Mouse (Mus musculus) liver, embryonic 16.5 days (tissue): Measurements from ENCODE around the gene Tmem115. TPM values are rescaled to one million over a fixed set of nuclear protein-coding genes. Genes with fewer than 3 reads are reported as not detected.
A peak's percentile ranks its signal among the peaks of the same experiment; 100 is the strongest.

Experiments used
- ATAC-seq: fragments of 200-750 bp; cut with Nextera tagmentation; 2 replicates; pipeline ENCODE4 v1.8.0; 2017; ENCODE audit warnings: low read depth, mild to moderate bottlenecking, moderate number of reproducible peaks, moderate library complexity
- H3K27ac ChIP-seq: fragments of 300-500 bp; sonication (generic); 2 replicates; pipeline ENCODE4 v1.5.1; 2014; ENCODE audit warnings: mild to moderate bottlenecking, low read length
- H3K27me3 ChIP-seq: fragments of 300-500 bp; sonication (generic); 2 replicates; pipeline ENCODE4 v1.6.1; 2014; ENCODE audit warnings: low read depth, low read length, mixed read lengths; ENCODE audit not compliant: control insufficient read depth, insufficient read depth
- H3K36me3 ChIP-seq: fragments of 300-500 bp; sonication (generic); 2 replicates; pipeline ENCODE4 v1.6.1; 2014; ENCODE audit warnings: mild to moderate bottlenecking; ENCODE audit not compliant: control insufficient read depth, insufficient read depth
- H3K4me1 ChIP-seq: fragments of 300-500 bp; sonication (generic); 2 replicates; pipeline ENCODE4 v1.6.1; 2014; ENCODE audit warnings: low read depth, low read length, mixed read lengths; ENCODE audit not compliant: control insufficient read depth
- H3K4me2 ChIP-seq: fragments of 300-500 bp; sonication (generic); 2 replicates; pipeline ENCODE4 v1.6.1; 2014; ENCODE audit warnings: low read depth, low read length, mixed read lengths
- H3K4me3 ChIP-seq: fragments of 300-500 bp; sonication (generic); 2 replicates; pipeline ENCODE4 v1.5.1; 2014; ENCODE audit warnings: low read depth, mild to moderate bottlenecking, low read length
- H3K9ac ChIP-seq: fragments of 300-500 bp; sonication (generic); 2 replicates; pipeline ENCODE4 v1.6.1; 2014; ENCODE audit warnings: low read depth, low read length
- H3K9me3 ChIP-seq: fragments of 300-500 bp; sonication (generic); replicated peaks from 2 replicates; pipeline ENCODE4 v1.6.1; 2016; ENCODE audit warnings: low read length; ENCODE audit not compliant: control insufficient read depth
- WGBS: fragments of 180-500 bp; shearing (Covaris S2); extraction: QIAGEN DNeasy Blood & Tissue Kit; methylation state at CpG from one replicate; pipeline ENCODE4 v1.1.7; 2014; ENCODE audit not compliant: insufficient replicate concordance; 5-methylcytosine and 5-hydroxymethylcytosine counted together
- polyA plus RNA-seq: library from polyadenylated mRNA; unstranded; fragments of >200 nt; fragmentation: Nextera tagmentation; extraction: Ambion mirVana; gene quantifications from 2 replicates; pipeline ENCODE4 v1.2.1, GENCODE M21; 2015

The Tmem115 gene
- polyA plus RNA-seq, 1 experiment from 2014 or later = 14.3 TPM

DNA sequence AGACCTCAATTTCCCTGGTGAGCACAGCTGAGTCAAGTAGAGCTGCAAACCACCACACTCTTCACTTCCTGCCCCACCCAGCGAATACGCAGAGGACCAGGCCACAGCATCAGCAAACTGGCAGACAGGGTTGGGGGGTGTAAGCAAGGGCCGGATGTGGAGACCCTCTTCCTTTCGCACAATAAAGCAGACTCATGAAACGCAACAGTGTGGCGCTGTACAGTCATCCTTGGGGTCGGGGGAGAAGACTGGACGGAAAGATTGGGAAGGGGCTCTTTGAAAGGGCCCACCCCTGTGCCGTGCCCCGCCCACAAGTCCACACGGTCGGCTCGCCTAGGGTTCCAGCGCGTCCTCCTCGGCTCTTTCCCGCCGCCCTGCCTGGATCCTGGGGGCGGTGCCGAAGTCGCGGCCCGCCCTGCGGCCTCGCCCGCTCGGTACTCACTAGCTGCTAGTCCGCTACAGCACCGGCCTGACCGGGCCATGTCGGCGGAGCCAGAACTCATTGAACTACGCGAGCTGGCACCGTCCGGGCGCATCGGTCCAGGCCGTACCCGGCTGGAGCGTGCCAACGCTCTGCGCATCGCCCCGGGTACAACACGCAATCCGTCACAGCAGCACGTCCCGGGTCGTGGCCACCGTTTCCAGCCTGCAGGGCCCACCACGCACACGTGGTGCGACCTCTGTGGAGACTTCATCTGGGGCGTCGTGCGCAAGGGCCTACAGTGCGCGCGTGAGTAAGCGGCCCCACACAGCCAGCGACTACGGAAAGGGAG lies 17.6 kb downstream of the Tmem115 start, which contains the start of gene Rassf1:
Gene Rassf1, plus strand, starts transcription at position 439 of the 773 bp plus-strand sequence.
- no peak within 1 kb of the TSS for H3K27ac ChIP-seq
- H3K4me1 ChIP-seq = peaks cover 50% of the 10 kb centered on the region
- peak; percentile 36 for ATAC-seq

DNA sequence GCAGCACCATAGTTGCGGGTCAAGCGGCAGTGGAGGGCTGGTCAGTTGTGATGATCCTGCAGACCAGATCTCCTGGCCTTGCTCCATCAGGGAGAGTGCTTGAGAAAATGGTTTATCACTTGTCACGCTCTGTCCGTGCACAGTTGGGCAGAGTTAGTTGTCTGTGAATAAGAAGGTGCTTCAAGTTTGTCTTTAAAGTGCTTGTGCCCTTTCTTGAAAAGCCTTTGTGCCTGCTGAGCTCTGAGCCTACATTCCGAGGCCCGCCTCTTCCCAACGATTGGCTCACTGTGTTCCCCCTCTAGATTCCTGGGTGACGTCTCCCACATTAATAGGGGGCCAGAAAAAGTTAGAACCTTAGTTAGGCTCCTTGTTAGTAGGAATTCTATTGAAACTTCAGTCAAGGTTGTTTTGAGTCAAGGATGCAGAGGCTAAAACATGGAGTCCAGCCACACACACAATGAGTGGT lies 18.2 kb downstream of the Tmem115 start:
- no peaks in the 10 kb centered on the region for H3K9me3 ChIP-seq
- no peaks in the 10 kb centered on the region for H3K36me3 ChIP-seq
- peaks cover 20% of the 10 kb centered on the region; the same call in 1 of the 2 replicates for H3K27me3 ChIP-seq
- H3K9ac ChIP-seq = peak overlapping the region; percentile 53
- peaks cover 50% of the 10 kb centered on the region for H3K4me1 ChIP-seq
- no peak overlapping the region for H3K27ac ChIP-seq
- 32% methylated on average over 8 of the region's 8 CpGs for WGBS
- H3K4me2 ChIP-seq = peak overlapping the region; percentile 83
- no peak for ATAC-seq
- peak overlapping the region; percentile 60 for H3K4me3 ChIP-seq

More for the DNA sequence above, 17.6 kb downstream of the Tmem115 start, which contains the start of gene Rassf1:
- H3K4me3 ChIP-seq = peak within 1 kb of the TSS; percentile 60
- H3K4me2 ChIP-seq = peak within 1 kb of the TSS; percentile 83
- peaks cover 20% of the 10 kb centered on the region; the same call in 1 of the 2 replicates for H3K27me3 ChIP-seq
- WGBS = 2% methylated on average over 63 of the region's 63 CpGs
- H3K36me3 ChIP-seq = no peaks in the 10 kb centered on the region
- H3K9ac ChIP-seq = peak within 1 kb of the TSS; percentile 53
- H3K9me3 ChIP-seq = no peaks in the 10 kb centered on the region

DNA sequence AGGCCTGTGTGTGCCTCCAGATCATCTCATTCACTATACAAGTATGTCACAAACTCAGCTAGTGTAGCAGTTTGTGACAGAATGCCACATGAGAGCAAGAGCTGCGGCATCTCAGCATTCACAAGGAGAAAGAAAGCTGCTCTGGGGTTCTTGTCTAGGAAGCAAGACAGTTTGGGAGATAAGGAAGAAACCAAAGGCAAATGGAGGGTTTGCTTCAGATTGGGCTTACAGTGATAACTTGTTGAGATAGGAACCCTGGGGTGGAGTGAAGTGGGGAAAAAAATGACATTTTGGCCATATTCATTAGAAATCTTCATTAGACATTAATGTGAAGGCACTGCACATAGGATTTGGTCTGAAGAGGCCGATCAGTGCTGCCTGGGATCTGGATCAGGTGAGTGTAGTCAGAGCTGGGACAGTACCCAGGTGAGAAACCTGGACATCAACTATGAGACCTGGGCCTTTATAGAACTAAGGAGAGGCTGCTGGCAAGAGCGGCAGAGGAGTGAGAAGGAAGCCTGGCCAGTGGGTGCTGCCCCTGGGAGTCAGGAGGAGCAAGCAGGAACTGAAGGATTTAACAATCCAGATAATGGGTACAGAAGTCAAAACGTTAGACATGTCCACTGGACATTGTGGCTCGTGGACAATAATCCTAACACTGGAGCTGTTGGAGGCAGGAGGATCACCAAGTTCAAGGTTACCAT lies 19.1 kb downstream of the Tmem115 start:
- H3K27me3 ChIP-seq = peaks cover 20% of the 10 kb centered on the region; the same call in 1 of the 2 replicates
- H3K4me1 ChIP-seq = peaks cover 46% of the 10 kb centered on the region
- 49% methylated on average over 5 of the region's 5 CpGs for WGBS
- no peaks in the 10 kb centered on the region for H3K9me3 ChIP-seq
- no peak for ATAC-seq
- no peak overlapping the region for H3K27ac ChIP-seq
- peaks cover 6% of the 10 kb centered on the region for H3K36me3 ChIP-seq
- no peak overlapping the region for H3K4me2 ChIP-seq
- H3K4me3 ChIP-seq = no peak overlapping the region
- H3K9ac ChIP-seq = no peak overlapping the region

DNA sequence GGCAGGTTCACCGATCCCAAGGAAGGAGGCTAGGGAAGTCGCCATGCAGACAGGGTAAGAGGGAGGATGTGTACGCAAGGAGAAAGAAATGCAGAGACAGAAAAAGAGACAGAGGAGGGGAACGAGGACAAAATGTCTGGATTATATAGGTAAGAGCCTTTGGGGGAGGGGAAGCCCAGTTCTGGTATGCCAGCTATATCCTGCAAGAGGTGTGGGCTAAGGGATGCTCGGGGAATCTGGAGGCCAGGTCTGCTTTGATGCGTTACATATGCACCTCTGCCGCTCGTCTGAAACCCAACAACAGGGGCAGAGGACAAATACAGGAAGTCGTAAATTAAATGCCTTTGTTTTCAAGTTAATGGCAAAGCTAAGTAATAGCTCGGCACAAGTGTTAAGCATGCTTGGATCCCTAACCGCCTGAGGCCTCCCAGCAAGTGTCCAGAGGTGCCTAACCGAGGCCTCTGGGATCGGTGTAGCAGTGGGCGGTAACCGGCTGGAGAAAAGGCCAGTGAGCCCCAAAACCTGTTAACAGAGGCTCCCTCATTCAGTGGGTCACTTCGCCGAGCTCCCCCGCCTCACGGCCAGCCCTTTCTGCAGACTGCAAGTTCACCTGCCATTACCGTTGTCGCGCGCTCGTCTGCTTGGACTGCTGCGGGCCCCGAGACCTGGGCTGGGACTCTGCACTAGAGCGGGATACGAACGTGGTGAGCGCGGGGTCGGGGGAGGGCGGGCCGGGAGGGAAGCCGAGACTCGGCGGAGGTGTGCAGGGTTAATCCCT lies 20.0 kb downstream of the Tmem115 start:
- peak; percentile 19 for ATAC-seq
- peaks cover 46% of the 10 kb centered on the region for H3K4me1 ChIP-seq
- 4% methylated on average over 37 of the region's 37 CpGs for WGBS
- H3K27me3 ChIP-seq = peaks cover 20% of the 10 kb centered on the region; the same call in 1 of the 2 replicates
- peak overlapping the region; percentile 37 for H3K27ac ChIP-seq
- peak overlapping the region; percentile 80 for H3K4me3 ChIP-seq
- peak overlapping the region; percentile 93 for H3K4me2 ChIP-seq
- H3K9me3 ChIP-seq = no peaks in the 10 kb centered on the region
- H3K36me3 ChIP-seq = peaks cover 13% of the 10 kb centered on the region
- H3K9ac ChIP-seq = peak overlapping the region; percentile 69

DNA sequence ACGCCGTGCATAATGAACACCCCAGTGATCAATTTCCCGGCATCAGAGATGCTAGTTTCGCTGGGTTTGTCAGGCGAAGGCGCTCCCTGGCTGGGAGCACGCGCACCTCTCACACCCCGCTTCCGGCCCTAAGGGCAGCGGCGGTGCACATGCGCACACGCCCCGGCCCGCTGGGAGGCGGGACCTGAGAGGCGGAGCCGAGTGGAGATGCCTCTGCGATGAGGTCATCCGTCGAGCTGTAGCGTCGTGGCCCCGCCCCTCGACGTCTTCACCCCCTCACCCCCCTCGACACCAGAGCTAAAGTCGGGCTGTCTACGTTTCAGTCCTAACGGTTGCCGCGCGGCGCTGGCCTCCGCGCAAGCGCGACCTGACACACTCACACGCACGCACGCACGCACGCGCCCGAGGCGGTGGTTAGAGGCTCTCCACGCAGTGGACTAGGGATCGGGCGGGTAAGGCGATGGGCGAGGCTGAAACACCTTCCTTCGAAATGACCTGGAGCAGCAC lies 20.6 kb downstream of the Tmem115 start:
- Histone ChIP-seq H3K36me3 (peaks cover 19% of the 10 kb centered on the region), H3K9ac (peak overlapping the region; percentile 94), H3K4me3 (peak overlapping the region; percentile 80), H3K27me3 (peaks cover 18% of the 10 kb centered on the region; the same call in 1 of the 2 replicates), H3K27ac (peak overlapping the region; percentile 94), H3K9me3 (no peaks in the 10 kb centered on the region), H3K4me1 (peaks cover 46% of the 10 kb centered on the region), H3K4me2 (peak overlapping the region; percentile 93)
- WGBS = under 1% methylated on average over 53 of the region's 53 CpGs
- peak; percentile 88 for ATAC-seq

DNA sequence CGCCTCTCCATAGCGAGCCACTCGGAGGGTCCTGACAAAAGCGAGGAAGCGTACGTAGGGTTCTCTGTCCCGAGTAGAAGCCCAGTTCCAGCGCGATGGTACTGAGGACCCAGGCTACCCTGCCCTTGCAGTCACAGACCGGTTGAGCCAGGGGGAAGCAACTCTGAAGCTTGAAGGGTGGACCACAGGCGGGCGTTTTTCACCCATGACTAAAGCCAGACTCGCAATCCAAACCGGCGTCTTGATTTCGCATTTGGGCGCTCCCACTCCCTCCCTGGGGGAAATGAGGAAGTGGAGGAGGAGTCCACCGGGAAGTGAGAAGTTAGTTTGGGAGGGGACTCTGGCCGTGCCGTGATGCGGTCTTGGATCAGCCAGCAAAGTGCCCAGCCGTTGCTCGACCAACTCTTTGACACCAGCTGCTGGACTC lies 21.3 kb downstream of the Tmem115 start:
- H3K27ac ChIP-seq = peak overlapping the region; percentile 94
- 0% methylated on average over 23 of the region's 23 CpGs for WGBS
- H3K27me3 ChIP-seq = peaks cover 13% of the 10 kb centered on the region; the same call in 1 of the 2 replicates
- H3K4me2 ChIP-seq = peak overlapping the region; percentile 93
- H3K36me3 ChIP-seq = peaks cover 26% of the 10 kb centered on the region
- no peaks in the 10 kb centered on the region for H3K9me3 ChIP-seq
- peak overlapping the region; percentile 80 for H3K4me3 ChIP-seq
- H3K9ac ChIP-seq = peak overlapping the region; percentile 94
- ATAC-seq = peak; percentile 2
- peaks cover 46% of the 10 kb centered on the region for H3K4me1 ChIP-seq

DNA sequence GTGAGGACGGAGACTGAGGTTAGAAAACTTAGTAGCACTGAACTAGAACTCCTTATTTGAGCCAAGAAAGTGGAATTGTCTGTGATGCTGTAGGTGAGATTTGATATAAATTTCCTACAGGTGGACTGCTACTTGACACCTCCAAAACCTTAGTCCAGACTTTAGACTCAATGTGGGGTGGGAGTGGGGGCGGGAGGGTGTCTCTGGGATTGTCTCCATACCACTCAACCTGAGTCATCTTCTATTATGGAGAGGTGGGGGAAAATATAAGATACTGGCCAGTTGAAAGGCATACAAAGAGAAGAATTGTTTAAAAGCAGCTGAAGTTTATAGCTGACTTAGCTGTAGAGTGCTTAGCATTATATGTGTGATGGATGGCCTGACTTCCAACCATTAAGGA lies 22.0 kb downstream of the Tmem115 start:
- peaks cover 30% of the 10 kb centered on the region for H3K36me3 ChIP-seq
- peaks cover 9% of the 10 kb centered on the region; the same call in 1 of the 2 replicates for H3K27me3 ChIP-seq
- H3K4me2 ChIP-seq = peak overlapping the region; percentile 93
- H3K4me3 ChIP-seq = peak overlapping the region; percentile 80
- no peak for ATAC-seq
- 19% methylated on average over 2 of the region's 2 CpGs for WGBS
- peak overlapping the region; percentile 94 for H3K9ac ChIP-seq
- peaks cover 46% of the 10 kb centered on the region for H3K4me1 ChIP-seq
- peak overlapping the region; percentile 94 for H3K27ac ChIP-seq
- no peaks in the 10 kb centered on the region for H3K9me3 ChIP-seq

DNA sequence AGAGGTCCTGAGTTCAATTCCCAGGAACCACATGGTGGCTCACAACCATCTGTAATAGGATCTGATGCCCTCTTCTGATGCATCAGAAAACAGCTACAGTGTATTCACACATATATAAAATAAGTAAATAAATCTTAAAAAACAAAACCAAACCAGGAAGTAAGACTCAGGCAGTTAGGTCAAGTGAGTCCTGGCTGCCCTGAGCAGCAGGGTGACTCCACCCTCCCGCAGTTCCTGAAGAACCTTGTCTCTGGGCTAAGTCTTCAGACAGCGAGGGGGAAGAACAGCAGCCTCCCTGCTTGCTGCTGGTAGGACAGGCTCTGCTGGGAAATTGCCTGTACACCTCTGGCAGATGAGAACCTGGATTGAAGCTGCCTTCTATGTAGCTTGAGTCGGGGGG lies 22.6 kb downstream of the Tmem115 start:
- peak overlapping the region; percentile 13 for H3K27ac ChIP-seq
- peak overlapping the region; percentile 93 for H3K4me2 ChIP-seq
- peak overlapping the region; percentile 94; the same call in 1 of the 2 replicates for H3K9ac ChIP-seq
- H3K9me3 ChIP-seq = no peaks in the 10 kb centered on the region
- peaks cover 35% of the 10 kb centered on the region for H3K36me3 ChIP-seq
- WGBS = 38% methylated on average over 3 of the region's 3 CpGs
- H3K27me3 ChIP-seq = peaks cover 9% of the 10 kb centered on the region; the same call in 1 of the 2 replicates
- no peak for ATAC-seq
- peaks cover 40% of the 10 kb centered on the region for H3K4me1 ChIP-seq
- peak overlapping the region; percentile 80 for H3K4me3 ChIP-seq
